Mouse (Mus musculus) adrenal gland, adult 8-10 months (tissue): ENCODE measurements around the gene Pip4k2a. TPM values are rescaled to one million over a fixed set of nuclear protein-coding genes. Genes with fewer than 3 reads are reported as not detected.

Source experiments
- DNase-seq: peaks from one replicate; pipeline ENCODE4 v3.0.0; 2022
- total RNA-seq, 4 experiments: library from RNA; stranded (reverse); gene quantifications; 2 replicates each; pipeline ENCODE4 v1.2.4; 2022

Gene Pip4k2a
- total RNA-seq, 4 experiments from 2014 or later = 35.3 to 46.5 (median 39.4) TPM

DNA sequence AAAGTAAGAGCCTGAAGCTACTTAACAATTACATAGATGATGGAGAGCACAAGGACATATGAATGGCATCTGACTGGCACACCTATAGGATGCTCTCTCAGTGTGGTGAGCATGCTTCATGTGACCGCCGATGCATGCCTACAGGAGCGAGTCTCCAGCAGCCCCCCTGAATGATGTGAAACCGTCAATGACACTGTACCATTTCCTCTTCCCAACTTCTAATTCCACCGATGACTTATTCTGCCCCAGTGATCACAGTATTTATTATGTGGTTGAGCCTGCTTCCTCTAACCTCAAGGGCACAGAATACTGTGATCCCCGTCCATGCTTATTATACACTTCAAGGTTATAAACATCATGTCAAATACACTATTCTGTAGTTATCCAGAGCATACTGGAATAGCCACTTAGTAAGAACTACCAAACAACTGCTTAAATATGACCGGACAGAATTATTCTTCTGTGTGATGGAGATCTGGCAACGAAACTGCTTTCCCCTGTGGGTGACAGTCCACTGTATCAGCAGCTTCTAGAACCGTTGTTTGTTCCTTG lies 74.8 kb downstream of the Pip4k2a start:
- DNase-seq = no peak

DNA sequence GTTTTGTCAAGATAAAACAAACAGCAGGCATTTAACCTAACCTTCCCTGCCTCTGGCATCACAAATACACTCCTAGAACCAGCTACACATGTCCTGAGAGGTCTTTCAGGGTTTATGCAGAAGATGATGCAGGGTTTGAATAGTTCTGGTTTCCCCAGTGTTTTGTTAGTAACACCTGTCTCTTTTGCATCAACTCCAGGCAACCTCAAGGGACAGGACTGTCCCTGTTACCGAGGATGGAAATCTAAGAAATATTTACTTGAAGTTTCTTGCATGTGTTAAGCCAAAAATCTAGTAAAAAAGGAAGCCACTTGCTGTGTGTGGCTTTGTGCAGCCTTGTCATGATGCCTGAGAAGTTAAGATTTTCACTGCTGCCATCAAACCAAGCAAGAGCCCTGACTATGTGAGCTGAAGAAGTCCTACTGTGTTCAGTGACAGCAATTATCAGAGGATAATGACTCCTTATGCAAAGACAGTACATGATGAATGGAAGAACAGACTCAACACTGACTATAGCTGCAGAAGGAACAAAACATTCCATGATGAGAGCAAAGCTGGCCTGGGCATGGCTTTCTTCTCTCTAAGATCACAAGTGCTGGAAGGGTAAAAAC lies 76.3 kb downstream of the Pip4k2a start:
- no peak for DNase-seq

DNA sequence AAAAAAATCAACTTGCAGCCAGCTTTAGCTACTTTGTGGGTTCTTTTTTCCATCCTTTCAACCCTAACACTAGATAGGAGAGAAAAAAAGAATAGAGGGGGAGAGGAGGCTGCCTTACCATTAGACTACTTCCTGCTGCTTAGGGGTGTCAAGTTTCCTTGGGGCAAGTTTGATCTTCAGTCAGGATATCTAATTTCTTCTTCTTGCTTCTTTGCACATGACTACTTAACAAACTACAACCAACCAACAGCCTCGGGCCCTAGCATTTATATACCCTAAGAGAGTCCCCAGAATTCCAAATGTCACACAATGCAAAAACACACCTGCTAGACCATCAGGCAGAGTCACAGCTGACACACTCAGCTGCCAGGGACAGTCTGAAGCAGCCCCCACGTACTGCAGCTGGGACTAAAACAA lies 77.5 kb downstream of the Pip4k2a start:
- DNase-seq = no peak

DNA sequence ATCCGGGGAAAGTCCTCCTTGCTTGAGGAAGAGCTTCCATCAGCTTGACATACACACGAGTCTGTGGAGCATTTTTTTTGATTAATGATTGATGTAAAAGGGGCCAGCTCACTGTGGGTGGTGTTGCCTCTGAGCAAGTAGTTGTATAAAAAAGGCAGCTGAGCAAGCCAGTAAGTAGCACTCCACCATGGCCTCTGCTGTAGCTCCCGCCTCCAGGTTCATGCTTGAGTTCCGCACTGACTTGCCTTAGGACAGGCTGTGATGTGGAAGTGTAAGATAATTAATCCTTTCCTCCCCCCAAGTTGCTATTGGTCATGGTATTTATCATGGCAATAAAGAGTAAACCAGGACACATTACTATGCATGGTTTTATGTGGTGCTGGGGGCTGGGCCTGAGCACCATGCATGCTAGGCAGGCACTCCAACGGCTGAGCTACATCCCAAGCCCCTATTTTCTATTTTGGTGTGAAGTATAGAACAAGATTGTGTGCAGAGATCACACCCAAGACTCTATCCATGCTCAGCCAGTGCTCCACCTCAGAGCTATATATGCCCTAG lies 78.0 kb downstream of the Pip4k2a start:
- no peak for DNase-seq

DNA sequence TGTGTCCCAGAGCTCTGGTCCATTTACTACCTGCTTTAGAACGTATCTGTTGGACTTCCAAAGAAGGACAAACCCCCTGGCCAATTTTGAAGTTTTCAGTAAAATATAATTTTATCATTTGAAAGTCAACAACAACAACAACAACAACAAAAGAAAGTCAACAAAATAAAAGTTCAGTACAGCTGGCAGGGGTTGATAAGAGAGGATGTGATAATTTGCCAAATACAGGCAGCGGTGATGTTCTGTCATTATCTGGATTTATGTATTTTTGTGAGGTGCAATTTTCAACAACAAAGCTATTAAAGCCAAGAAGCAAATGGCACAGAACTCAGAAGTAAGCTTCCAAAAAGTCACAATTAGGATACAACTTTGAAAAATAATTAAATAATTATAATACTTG lies 80.1 kb downstream of the Pip4k2a start:
- DNase-seq = no peak

DNA sequence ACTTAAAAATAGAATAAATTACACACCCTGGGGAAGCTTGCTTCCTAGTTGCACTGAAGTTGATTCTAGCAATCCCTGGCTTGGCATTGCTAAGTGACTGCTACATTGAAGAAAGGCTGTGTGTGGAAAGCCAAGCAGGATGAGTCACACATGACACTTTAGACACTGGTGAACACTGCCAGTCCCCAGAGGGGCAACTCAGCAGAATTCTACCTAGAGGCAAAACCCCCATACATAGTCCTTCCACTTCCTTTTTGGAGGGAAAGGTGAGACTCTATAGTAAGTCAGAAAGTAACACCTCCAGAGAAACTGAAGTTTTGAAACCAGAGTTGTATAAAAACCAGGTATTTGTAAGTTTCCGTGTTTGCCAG lies 80.6 kb downstream of the Pip4k2a start:
- DNase-seq = no peak

DNA sequence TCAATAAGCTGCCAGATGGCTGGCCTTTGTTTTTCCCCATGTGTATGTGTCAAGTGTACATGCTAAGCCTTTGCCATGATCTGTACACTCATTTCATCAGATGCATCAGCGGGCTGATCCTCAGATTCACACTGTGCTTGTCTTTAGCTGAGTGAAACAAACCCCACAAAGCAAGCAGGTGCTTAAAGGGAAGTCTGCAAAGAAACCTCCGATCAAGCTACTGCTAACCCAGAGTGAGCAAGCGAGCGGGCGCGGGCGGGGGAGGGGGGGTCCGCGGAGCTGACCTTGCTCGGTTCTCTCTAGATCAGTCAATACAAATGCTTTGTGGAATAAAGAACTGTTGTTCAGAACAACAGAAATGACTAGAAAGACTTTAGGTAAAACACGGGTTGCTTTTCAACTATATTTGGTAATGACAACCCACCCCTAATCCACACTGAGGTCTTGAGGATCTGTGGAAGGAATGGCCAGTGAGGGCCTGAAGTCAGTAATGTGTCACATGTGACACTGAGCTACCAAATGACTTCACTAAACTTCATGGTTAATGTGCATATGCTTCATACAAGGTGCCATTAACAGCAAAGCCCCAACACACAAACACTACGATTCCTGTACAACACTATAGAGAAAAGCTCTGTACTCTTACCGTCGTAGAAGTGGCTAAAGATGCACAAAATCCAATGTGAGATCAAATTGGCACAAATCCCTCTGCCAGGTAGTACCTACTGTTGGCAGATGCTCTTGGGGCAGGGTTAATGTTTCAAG lies 81.1 kb downstream of the Pip4k2a start:
- DNase-seq = no peak

DNA sequence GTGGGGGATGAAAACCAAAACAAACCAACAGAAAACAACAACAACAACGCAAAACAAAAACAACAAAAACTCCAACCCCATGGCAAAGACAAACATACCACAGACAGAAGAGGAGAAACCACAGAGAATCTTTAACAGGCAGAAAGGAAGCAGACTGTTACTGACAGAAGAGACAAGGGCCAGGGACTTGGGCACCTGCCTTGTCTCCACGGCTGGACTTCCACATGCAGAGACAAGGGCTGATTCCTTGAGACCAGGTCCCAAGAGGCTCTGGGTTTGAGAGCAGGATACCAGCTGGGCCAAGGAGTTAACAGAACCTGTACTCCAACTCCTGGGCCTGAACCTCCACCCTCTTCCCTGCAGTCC lies 81.9 kb downstream of the Pip4k2a start:
- DNase-seq = no peak

DNA sequence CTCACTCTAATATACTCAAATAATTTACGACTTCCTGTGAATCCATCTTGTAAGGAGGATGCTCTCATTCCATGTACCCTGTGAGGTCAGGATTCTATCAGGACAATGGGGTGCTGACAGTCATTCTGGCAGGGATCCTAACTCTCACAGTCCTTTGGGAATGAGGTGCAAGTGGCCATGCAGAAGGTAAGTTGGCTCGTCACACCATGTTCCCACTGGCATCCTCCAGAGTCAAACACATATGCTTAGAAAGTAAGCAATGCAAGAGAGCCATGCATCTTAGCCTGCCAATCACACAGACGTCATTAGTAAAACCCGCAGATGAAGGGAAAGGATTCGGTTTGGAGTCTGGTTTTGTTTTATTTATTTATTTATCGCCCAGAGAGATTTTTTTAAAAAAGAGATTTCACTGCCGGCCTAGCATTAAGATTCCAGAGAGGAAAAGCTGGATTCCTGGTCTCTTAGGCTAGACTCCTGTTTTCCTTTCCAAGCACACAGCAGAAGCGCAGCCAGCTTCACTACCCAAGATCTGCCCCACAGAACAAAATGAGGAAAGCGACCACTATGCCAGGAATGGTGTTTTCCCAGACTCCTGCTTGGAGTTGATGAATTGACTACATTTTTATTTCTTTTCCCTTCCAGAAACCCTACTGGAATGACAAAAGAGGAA lies 82.4 kb downstream of the Pip4k2a start:
- no peak for DNase-seq

DNA sequence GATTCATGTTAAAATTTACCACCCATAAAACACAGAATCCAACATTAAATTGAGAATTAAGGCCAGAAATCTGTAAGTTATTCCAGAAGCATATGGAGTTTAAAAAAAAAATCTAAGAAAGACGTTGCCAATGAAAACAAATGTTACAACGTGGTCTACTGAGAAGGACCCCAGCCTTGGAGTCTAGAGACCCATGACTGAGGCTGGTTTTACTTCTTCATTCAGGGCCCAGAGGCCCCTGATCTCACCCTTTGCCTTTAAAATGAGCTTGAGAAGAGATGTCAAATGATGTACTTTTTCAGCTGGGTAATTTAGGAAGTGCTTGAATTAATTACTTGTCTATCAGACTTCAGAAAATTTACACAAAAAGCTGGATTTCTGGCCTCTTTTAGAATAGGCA lies 83.2 kb downstream of the Pip4k2a start:
- DNase-seq = no peak

DNA sequence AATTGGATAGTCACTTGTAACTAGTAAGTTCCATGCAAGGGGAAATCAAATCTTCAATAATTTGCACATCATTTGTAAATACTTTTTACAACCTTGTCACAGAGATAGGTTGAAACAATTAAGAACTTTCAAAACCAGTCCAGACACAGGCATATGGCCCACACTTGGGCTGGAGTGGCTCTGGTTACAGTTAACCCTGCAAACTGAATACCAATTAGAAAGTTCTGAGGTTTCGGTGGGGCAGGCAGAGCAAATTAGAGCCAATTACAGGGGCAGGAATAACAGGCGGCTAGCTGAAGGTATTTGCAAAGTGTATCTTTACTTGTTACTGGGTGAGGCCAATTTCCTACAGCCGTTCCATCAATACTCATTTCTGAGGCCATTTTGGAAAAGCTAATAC lies 84.3 kb downstream of the Pip4k2a start:
- DNase-seq = no peak

DNA sequence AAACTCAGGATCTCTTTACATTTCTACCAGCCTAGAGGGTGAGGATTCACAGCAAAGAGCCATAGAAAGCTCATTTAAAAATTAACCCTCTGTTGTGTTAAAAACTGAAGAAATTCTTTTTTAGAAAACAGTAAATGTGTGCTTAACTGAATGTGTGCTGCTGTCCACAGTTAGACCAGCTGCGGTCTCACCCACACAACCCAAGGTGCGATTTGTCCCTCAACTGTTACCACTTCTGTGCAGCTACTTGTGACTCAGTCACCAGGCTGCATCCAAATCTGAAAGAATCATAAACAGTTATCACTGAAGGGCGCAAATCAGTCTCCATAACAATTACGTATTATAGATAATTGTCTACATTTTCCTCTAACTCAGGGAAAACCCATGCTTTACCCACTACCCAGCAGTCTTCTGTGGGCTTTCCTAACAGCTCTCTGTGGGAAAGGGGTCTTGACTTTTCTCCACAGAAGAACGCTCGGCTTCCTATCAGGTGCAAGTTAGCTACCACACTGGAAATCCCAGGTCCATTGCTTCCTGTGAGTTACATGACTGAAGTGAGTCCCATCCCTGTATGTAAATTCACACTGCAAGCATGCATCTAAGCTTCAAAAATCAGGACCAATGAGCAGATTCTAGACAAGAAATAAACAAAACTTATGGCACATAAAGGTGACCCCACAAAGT lies 86.5 kb downstream of the Pip4k2a start:
- no peak for DNase-seq

DNA sequence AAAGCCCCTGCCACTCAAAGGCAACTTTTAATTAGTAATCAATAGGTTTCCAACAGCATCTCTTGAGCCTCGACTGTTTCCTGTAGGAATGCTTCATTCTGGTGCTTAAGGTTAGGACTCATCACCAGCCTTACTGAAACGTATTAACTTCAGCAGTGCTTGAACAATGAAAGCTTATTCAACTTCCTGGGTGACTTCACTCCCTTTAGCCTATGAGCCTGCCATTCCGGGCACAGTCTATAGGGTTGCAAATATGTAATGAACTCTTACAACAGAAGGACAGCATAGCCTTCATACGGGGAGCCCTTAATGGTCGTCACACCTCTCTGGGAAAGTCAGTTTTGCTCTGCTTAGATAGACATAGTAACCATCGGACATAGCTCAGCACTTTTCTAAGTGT lies 87.7 kb downstream of the Pip4k2a start:
- no peak for DNase-seq

DNA sequence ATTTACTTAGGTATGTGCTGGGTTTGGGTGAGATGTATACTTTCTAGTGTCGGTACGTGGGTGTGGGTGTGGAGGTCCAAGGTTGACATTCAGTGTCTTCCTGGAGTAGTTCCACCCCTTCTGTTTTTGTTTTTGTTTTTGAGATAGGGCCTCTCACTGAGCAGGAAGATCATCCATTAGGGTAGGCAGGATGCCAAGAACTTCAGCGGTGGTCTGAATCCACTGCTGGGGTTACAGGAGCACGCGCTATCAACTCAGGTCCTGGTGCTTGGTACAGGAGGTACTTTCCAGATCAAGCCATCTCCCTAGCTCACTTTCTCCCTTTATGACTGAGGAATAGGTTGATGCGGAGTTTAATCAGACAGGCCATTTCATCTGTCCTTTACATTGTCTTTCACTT lies 88.2 kb downstream of the Pip4k2a start:
- DNase-seq = no peak

DNA sequence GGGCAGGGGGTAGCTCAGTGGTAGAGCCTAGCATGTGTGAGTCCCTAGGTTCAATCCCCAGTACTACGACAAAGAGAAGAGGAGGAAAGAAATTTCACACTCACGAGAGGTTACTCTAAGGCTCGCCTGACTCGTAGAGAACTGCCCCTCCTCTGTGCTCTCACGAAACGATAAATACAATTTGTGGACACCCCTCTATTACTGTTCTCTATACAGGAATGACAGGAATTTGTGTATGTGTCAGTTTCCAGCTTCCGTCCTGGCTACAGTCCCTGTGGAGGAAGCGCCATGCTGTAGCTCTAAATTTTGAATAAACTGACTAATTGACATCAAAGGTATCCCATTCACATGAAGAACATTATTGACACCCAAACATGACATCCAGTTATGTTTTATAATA lies 90.7 kb downstream of the Pip4k2a start:
- no peak for DNase-seq

DNA sequence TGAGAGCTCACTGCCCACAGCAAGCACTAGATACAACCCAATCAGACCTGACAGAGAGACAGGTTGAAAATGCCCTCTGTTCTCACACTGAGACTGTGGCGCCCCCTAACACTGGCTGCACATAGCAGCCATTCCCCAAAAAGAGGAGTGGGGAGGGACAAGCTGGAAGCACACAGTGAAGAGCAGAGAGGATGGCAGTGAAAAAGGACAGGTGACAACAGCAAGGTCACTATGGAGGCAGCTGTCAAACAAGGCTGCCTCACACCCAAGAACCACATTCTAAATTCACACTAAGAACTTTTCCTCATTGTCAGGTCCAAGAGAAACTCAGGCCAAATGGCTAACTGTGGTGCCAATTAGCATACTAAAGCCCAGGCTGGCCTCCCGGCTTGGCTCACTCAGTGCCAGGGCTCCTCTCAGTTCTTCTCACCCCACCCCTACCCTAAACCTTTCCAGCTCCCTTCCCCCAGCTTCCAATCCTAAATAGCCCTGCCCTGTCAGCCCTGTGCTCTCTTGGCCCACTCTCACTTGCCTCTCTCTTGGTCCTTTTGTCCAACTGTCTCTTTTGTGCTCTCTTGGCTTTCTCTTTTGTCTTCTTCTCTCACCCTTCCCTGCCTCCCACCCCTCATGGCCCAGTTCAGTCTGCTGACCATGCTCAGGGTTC lies 91.4 kb downstream of the Pip4k2a start:
- DNase-seq = no peak

DNA sequence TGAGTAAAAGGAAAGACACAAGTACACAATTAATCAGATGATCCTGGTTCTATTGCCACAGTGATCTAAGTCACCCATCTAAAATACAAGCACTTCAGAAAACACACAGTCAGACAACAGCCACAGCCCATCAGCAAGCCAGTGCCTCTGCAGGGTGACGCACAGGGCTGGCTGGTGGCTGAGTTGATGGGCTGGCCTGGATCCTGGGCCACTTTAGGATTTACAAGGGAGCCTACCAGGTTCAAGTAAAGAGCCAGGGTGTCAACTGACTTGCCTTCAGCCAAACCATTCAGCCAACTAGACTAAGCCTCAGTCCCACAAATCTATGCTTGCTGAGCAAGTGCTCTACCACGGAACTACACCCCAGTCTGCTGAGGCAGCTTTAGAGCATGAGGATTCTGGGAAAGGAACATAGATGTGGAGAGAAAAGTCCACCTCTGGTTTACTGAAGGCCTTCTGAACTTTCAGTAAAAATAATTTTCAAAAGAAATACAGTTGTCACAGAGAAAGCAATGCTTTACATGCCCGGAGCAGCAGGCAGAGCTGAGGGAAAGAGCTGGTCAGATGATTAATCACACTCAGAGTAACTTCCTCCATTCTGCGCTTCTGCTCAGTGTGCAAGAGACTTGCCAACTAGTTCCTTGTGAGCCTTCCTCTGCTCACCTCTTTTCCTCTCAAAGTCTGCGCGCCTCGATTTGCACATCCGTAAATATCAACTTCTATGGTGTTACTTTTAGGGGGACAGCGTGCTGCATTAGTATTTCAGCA lies 94.4 kb downstream of the Pip4k2a start:
- DNase-seq = no peak

DNA sequence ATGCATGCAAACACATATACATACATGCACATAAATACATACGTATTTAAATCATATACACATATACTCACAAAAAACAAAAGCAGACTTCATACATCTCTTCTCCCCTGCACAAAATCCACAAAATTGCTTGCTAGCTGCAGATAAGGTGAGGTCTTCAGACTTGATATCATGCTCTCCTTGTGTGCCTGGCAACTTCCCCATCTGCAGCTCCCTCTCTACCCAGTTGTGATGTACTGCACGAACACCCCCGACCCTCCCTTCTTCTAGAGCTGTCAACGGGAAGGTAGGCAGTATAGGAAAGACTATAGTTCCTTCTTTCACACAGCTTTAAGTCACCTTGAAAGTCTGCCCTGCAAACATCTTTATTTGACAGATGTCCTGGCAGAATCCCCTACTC lies 96.8 kb downstream of the Pip4k2a start:
- no peak for DNase-seq

DNA sequence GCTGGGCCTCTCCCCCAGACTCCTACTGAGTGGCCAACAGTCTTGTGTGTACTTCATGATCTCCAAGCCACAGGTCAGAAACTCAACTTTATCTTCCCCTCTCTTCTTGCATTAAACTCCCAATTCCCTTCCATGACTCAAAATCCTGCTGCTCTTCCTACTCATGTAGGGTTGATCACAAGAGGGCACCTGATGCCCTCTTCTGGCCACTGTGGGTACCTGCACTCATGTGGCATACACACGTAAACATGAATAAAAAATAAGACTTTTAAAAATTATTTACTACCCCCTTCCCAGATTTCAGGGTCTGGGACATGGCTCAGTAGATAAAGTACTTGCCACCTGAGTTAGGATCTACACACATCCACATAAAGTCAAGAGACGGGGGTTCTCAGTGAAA lies 97.3 kb downstream of the Pip4k2a start:
- no peak for DNase-seq

DNA sequence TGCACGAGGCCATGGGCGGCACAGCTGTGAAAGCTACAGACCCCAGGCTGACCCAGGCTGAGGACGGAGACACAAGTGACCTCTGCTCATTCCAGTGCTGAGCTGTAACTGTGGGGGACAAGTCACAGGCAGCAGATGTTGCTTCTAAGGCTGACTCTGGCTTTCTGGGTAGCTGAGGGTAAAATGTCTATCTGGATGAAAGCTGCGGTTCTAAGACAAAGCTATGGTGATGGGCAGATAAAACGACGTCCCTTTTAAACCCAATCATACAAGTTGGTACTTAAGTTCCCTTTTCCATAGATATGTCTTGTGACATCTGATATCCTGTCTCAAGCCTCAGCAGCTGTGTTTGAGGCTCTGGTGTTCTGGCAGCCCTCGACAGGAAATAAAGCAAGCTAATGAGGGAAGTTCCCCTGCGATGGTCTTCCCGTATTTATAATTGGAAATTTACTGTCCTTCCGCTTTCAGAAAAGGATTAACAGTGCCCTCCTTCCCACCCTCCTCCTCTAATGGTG lies 100.1 kb downstream of the Pip4k2a start:
- DNase-seq = no peak

DNA sequence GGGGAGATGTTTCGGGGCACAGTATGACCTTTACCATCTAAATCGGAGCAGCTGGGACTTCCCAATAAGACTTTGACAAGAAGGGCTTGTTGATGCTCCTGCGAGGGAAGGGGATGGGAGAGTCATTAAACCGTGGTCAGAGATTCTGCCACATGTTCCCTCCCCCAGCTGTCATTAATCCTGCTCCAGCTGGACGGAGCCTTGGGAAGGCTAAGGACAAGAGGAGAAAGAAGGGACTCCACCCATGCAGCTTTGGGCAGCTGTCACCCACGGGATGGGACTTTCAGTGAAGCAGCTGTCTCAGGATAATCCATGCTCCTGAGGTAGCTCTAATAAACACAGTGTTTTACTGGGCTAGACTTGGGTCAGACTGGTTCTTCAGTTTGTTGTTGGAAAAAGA lies 101.9 kb downstream of the Pip4k2a start:
- DNase-seq = no peak
